Mouse (Mus musculus) forebrain, embryonic 12.5 days (tissue): ENCODE measurements around the gene 4930402H24Rik. TPM values are rescaled to one million over a fixed set of nuclear protein-coding genes. Genes with fewer than 3 reads are reported as not detected.

Source experiments
- ATAC-seq: fragments of 200-750 bp; cut with Nextera tagmentation; 2 replicates; pipeline ENCODE4 v1.8.0; 2017; ENCODE audit warnings: moderate TSS enrichment; ENCODE audit not compliant: low FRiP score
- H3K27ac ChIP-seq: fragments of 300-500 bp; sonication (generic); 2 replicates; pipeline ENCODE4 v1.5.1; 2016; ENCODE audit warnings: mild to moderate bottlenecking
- H3K27me3 ChIP-seq: fragments of 300-500 bp; sonication (generic); 2 replicates; pipeline ENCODE4 v1.6.1; 2016; ENCODE audit warnings: mild to moderate bottlenecking
- H3K36me3 ChIP-seq: fragments of 300-500 bp; sonication (generic); replicated peaks from 2 replicates; pipeline ENCODE4 v1.6.1; 2016; ENCODE audit warnings: mild to moderate bottlenecking
- H3K4me1 ChIP-seq: fragments of 300-500 bp; sonication (generic); 2 replicates; pipeline ENCODE4 v1.6.1; 2016
- H3K4me2 ChIP-seq: fragments of 300-500 bp; sonication (generic); 2 replicates; pipeline ENCODE4 v1.6.1; 2016; ENCODE audit warnings: mild to moderate bottlenecking, moderate library complexity
- H3K4me3 ChIP-seq: fragments of 300-500 bp; sonication (generic); replicated peaks from 2 replicates; pipeline ENCODE4 v1.5.1; 2016; ENCODE audit warnings: mild to moderate bottlenecking
- H3K9ac ChIP-seq: fragments of 300-500 bp; sonication (generic); 2 replicates; pipeline ENCODE4 v1.6.1; 2016; ENCODE audit warnings: mild to moderate bottlenecking
- H3K9me3 ChIP-seq: fragments of 300-500 bp; sonication (generic); 2 replicates; pipeline ENCODE4 v1.6.1; 2016
- WGBS: fragments of 180-500 bp; shearing (Covaris S2); methylation state at CpG from one replicate; pipeline ENCODE4 v1.1.7; 2016; 5-methylcytosine and 5-hydroxymethylcytosine counted together
- polyA plus RNA-seq: library from polyadenylated mRNA; unstranded; fragments of >200 nt; fragmentation: Nextera tagmentation; extraction: Ambion mirVana; gene quantifications from 2 replicates; pipeline ENCODE4 v1.2.1, GENCODE M21; 2016

Gene 4930402H24Rik
- polyA plus RNA-seq, 1 experiment from 2014 or later = 78.6 TPM

- Histone ChIP-seq H3K36me3 (no peaks in the 10 kb centered on the region), H3K27ac (no peak overlapping the region)
- 85% methylated on average over 1 of the region's 1 CpGs for WGBS
These were observed 5.5 kb upstream of the 4930402H24Rik start for GRCm38 (mm10) chr2:130911691-130912090.

GRCm38 (mm10) chr2:130906584-130907315 lies 544 bp upstream of the 4930402H24Rik start:
- Histone ChIP-seq H3K4me1 (peaks cover 21% of the 10 kb centered on the region), H3K36me3 (no peaks in the 10 kb centered on the region), H3K27me3 (no peaks in the 10 kb centered on the region), H3K27ac (peak overlapping the region; percentile 86), H3K9ac (peak overlapping the region; percentile 96), H3K4me2 (peak overlapping the region; percentile 92), H3K4me3 (peak overlapping the region; percentile 99), H3K9me3 (no peaks in the 10 kb centered on the region)
- peak; percentile 50 for ATAC-seq
- 1% methylated on average over 39 of the region's 58 CpGs for WGBS

More at GRCm38 (mm10) chr2:130911691-130912090, 5.5 kb upstream of the 4930402H24Rik start:
- H3K9ac ChIP-seq = no peak overlapping the region
- no peaks in the 10 kb centered on the region for H3K27me3 ChIP-seq
- no peak overlapping the region for H3K4me2 ChIP-seq
- ATAC-seq = no peak
- no peak overlapping the region for H3K4me3 ChIP-seq
- no peaks in the 10 kb centered on the region for H3K9me3 ChIP-seq
- peaks cover 16% of the 10 kb centered on the region for H3K4me1 ChIP-seq

GRCm38 (mm10) chr2:130898783-130899182 lies 7.4 kb downstream of the 4930402H24Rik start:
- Histone ChIP-seq H3K9ac (no peak overlapping the region), H3K4me1 (no peaks in the 10 kb centered on the region), H3K4me2 (no peak overlapping the region), H3K9me3 (no peaks in the 10 kb centered on the region), H3K36me3 (no peaks in the 10 kb centered on the region), H3K27me3 (no peaks in the 10 kb centered on the region), H3K27ac (no peak overlapping the region), H3K4me3 (no peak overlapping the region)
- ATAC-seq = no peak
- WGBS = 73% methylated on average over 2 of the region's 2 CpGs

GRCm38 (mm10) chr2:130897856-130898255 lies 8.3 kb downstream of the 4930402H24Rik start:
- no peak for ATAC-seq
- 86% methylated on average over 2 of the region's 2 CpGs for WGBS
- no peak overlapping the region for H3K27ac ChIP-seq

GRCm38 (mm10) chr2:130896944-130897343 lies 9.3 kb downstream of the 4930402H24Rik start:
- Histone ChIP-seq H3K36me3 (no peaks in the 10 kb centered on the region), H3K4me2 (no peak overlapping the region), H3K27me3 (no peaks in the 10 kb centered on the region), H3K27ac (no peak overlapping the region), H3K4me3 (no peak overlapping the region), H3K4me1 (no peaks in the 10 kb centered on the region), H3K9me3 (no peaks in the 10 kb centered on the region), H3K9ac (no peak overlapping the region)
- 94% methylated on average over 2 of the region's 2 CpGs for WGBS
- no peak for ATAC-seq

More at GRCm38 (mm10) chr2:130897856-130898255, 8.3 kb downstream of the 4930402H24Rik start:
- H3K9me3 ChIP-seq = no peaks in the 10 kb centered on the region
- no peaks in the 10 kb centered on the region for H3K27me3 ChIP-seq
- H3K4me3 ChIP-seq = no peak overlapping the region
- no peak overlapping the region for H3K9ac ChIP-seq
- no peak overlapping the region for H3K4me2 ChIP-seq
- H3K36me3 ChIP-seq = no peaks in the 10 kb centered on the region
- no peaks in the 10 kb centered on the region for H3K4me1 ChIP-seq

- 91% methylated on average over 1 of the region's 1 CpGs for WGBS
- ATAC-seq = no peak
- no peaks in the 10 kb centered on the region for H3K4me1 ChIP-seq
These were observed 18.8 kb downstream of the 4930402H24Rik start for GRCm38 (mm10) chr2:130887456-130887855.

GRCm38 (mm10) chr2:130886983-130887382 lies 19.2 kb downstream of the 4930402H24Rik start:
- Histone ChIP-seq H3K27me3 (no peaks in the 10 kb centered on the region), H3K9ac (no peak overlapping the region), H3K27ac (no peak overlapping the region), H3K4me2 (no peak overlapping the region), H3K4me3 (no peak overlapping the region), H3K36me3 (no peaks in the 10 kb centered on the region), H3K9me3 (no peaks in the 10 kb centered on the region), H3K4me1 (no peaks in the 10 kb centered on the region)
- no peak for ATAC-seq

More at GRCm38 (mm10) chr2:130887456-130887855, 18.8 kb downstream of the 4930402H24Rik start:
- Histone ChIP-seq H3K27ac (no peak overlapping the region), H3K4me2 (no peak overlapping the region), H3K27me3 (no peaks in the 10 kb centered on the region), H3K4me3 (no peak overlapping the region), H3K9me3 (no peaks in the 10 kb centered on the region), H3K36me3 (no peaks in the 10 kb centered on the region), H3K9ac (no peak overlapping the region)

GRCm38 (mm10) chr2:130877376-130877775 lies 28.8 kb downstream of the 4930402H24Rik start:
- H3K27me3 ChIP-seq = no peaks in the 10 kb centered on the region
- 52% methylated on average over 3 of the region's 3 CpGs for WGBS
- no peak overlapping the region for H3K9ac ChIP-seq
- H3K36me3 ChIP-seq = no peaks in the 10 kb centered on the region; the same call in 1 of the 2 replicates
- no peaks in the 10 kb centered on the region for H3K4me1 ChIP-seq
- H3K4me3 ChIP-seq = no peak overlapping the region
- no peak overlapping the region for H3K4me2 ChIP-seq
- ATAC-seq = no peak
- no peaks in the 10 kb centered on the region for H3K9me3 ChIP-seq
- H3K27ac ChIP-seq = no peak overlapping the region

- Histone ChIP-seq H3K4me2 (no peak overlapping the region), H3K9me3 (no peaks in the 10 kb centered on the region), H3K9ac (no peak overlapping the region), H3K4me1 (no peaks in the 10 kb centered on the region), H3K4me3 (no peak overlapping the region), H3K27ac (no peak overlapping the region), H3K27me3 (no peaks in the 10 kb centered on the region), H3K36me3 (no peaks in the 10 kb centered on the region)
- no peak for ATAC-seq
- 87% methylated on average over 5 of the region's 5 CpGs for WGBS
These were observed 35.3 kb downstream of the 4930402H24Rik start for GRCm38 (mm10) chr2:130870916-130871315.

- no peak for ATAC-seq
- H3K4me2 ChIP-seq = no peak overlapping the region
- no peak overlapping the region for H3K27ac ChIP-seq
- H3K36me3 ChIP-seq = no peaks in the 10 kb centered on the region
- H3K9ac ChIP-seq = no peak overlapping the region
- no peaks in the 10 kb centered on the region for H3K27me3 ChIP-seq
- H3K9me3 ChIP-seq = no peaks in the 10 kb centered on the region
- 87% methylated on average over 3 of the region's 3 CpGs for WGBS
- H3K4me3 ChIP-seq = no peak overlapping the region
- H3K4me1 ChIP-seq = no peaks in the 10 kb centered on the region
These were observed 44.1 kb downstream of the 4930402H24Rik start for GRCm38 (mm10) chr2:130862091-130862490.

GRCm38 (mm10) chr2:130852964-130853363 lies 53.2 kb downstream of the 4930402H24Rik start:
- Histone ChIP-seq H3K27me3 (no peaks in the 10 kb centered on the region), H3K4me1 (no peaks in the 10 kb centered on the region), H3K4me2 (no peak overlapping the region), H3K9me3 (no peaks in the 10 kb centered on the region), H3K4me3 (no peak overlapping the region), H3K36me3 (no peaks in the 10 kb centered on the region), H3K9ac (no peak overlapping the region), H3K27ac (no peak overlapping the region)
- no peak for ATAC-seq
- 98% methylated on average over 1 of the region's 1 CpGs for WGBS

GRCm38 (mm10) chr2:130851363-130852246 lies 54.6 kb downstream of the 4930402H24Rik start:
- no peaks in the 10 kb centered on the region for H3K36me3 ChIP-seq
- no peak overlapping the region for H3K4me3 ChIP-seq
- H3K9me3 ChIP-seq = no peaks in the 10 kb centered on the region
- no peak for ATAC-seq
- H3K9ac ChIP-seq = no peak overlapping the region
- no peak overlapping the region for H3K27ac ChIP-seq
- 87% methylated on average over 9 of the region's 9 CpGs for WGBS
- no peak overlapping the region for H3K4me2 ChIP-seq
- no peaks in the 10 kb centered on the region for H3K4me1 ChIP-seq
- no peaks in the 10 kb centered on the region for H3K27me3 ChIP-seq
